Mouse (Mus musculus): ENCODE data around the gene Xrcc5. TPM values are rescaled to one million over a fixed set of nuclear protein-coding genes. Genes with fewer than 3 reads are reported as not detected.

The Xrcc5 gene
- polyA plus RNA-seq, 1 experiment from 2014 or later = 28.7 TPM

DNA sequence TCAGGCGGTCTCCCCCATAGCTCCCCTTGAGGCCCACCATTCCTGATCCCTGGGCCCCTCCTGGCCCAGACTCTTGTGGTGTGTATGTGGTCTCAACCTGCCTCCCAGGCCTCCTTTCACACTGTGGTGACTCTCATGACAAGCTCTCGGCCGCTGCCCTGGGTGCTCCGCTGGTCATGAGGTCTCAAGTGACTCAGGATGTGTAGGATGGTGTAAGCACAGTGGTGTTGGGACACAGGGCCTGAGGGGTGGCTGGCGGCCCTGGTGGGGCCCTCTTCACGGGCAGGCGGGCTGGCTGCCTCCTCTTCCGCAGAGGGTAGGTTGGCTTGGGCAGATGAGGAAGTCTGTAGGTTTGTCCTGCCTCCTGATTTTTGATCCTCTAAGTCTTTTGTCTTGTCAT, 121.3 kb downstream of the Xrcc5 start:
- 88% methylated on average over 8 of the region's 8 CpGs for WGBS
- Histone ChIP-seq H3K27ac (no peak overlapping the region), H3K4me1 (replicated peaks) (no peaks in the 10 kb centered on the region), H3K9me3 (no peaks in the 10 kb centered on the region), H3K4me3 (replicated peaks) (no peak overlapping the region), H3K36me3 (no peaks in the 10 kb centered on the region), H3K9ac (replicated peaks) (no peak overlapping the region), H3K4me2 (replicated peaks) (no peak overlapping the region), H3K27me3 (no peaks in the 10 kb centered on the region)
- ATAC-seq = no peak

DNA sequence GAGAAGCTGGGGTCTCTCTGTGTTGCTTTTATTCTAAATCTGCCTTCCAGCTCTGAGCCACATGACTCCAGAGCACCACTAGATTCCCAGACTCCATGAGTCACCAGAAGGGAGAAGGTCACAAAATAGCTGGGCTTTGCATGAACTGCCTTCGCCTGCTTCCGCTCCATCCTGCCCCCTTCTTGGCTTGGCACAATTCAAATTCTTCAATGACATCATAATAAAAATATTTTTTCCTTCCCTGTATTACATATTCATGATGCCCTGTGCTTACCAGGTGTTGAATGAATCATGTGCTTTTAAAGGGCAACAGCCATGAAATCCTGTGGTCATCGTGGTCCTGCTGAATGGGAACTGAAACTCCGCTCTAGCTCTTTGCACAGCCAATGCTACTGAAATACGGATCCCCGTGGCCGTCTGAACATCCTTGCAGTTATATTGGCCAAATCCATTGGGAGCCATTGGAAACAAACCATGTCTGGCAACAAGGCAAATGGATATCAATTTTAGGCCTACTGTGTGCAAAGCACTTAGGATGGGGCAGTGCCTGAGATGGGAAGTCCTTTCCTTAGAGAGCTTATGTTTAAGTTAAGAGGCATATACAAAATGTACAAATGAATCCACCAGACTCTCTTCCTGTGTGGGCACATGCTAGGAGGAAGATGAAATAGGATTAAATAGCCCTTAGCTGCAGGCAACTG, 122.0 kb downstream of the Xrcc5 start:
- Histone ChIP-seq H3K9ac (replicated peaks) (no peak overlapping the region), H3K4me1 (replicated peaks) (no peaks in the 10 kb centered on the region), H3K9me3 (no peaks in the 10 kb centered on the region), H3K36me3 (no peaks in the 10 kb centered on the region), H3K27ac (no peak overlapping the region), H3K27me3 (no peaks in the 10 kb centered on the region), H3K4me2 (replicated peaks) (no peak overlapping the region), H3K4me3 (replicated peaks) (no peak overlapping the region)
- no peak for ATAC-seq
- 91% methylated on average over 7 of the region's 7 CpGs for WGBS

DNA sequence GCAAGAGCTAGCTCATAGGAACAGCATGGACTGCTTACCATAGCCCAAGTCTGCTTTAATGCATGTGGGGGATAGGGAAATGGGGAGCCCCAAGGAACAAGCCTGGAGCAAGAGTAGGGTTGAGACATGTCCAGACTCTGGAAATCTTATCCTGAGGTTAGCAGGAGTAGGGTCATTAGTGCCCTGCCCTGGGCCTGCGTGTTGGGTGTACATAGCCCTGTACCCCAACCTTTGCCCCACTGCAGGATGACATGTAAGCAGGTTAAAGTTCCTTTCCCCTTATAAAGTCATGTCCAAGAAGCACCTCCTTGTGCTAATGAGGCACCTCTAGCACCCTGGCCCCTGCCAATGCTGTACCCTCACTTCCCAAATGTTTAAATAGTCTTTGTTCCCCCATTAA, 125.4 kb downstream of the Xrcc5 start:
- Histone ChIP-seq H3K27me3 (no peaks in the 10 kb centered on the region), H3K9me3 (no peaks in the 10 kb centered on the region), H3K4me1 (replicated peaks) (no peaks in the 10 kb centered on the region), H3K9ac (replicated peaks) (no peak overlapping the region), H3K4me3 (replicated peaks) (no peak overlapping the region), H3K27ac (no peak overlapping the region), H3K36me3 (no peaks in the 10 kb centered on the region), H3K4me2 (replicated peaks) (no peak overlapping the region)
- WGBS = 89% methylated on average over 1 of the region's 1 CpGs
- ATAC-seq = no peak

DNA sequence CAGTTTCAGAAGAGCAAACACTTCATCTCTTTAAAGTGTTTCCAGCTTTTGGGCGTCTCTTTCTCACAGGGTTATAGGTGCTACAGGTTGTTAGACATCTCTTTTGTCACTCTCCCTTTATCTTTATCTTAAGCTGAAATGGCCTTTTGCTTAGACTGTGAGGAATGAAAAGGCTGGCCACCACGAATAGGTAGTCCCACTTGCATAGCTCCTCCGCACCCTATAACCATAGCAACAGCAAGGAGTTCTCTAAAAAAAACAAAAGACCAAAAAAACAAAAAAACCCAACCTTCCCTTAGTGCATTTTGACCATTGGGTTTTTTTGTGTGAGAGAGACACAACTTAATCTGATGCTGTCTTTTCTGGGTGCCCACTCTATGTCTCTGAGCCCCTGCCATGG, 127.3 kb downstream of the Xrcc5 start:
- ATAC-seq = no peak
- 44% methylated on average over 3 of the region's 3 CpGs for WGBS
- Histone ChIP-seq H3K4me1 (replicated peaks) (no peaks in the 10 kb centered on the region), H3K4me2 (replicated peaks) (no peak overlapping the region), H3K27me3 (no peaks in the 10 kb centered on the region), H3K9ac (replicated peaks) (no peak overlapping the region), H3K27ac (no peak overlapping the region), H3K36me3 (no peaks in the 10 kb centered on the region), H3K4me3 (replicated peaks) (no peak overlapping the region), H3K9me3 (no peaks in the 10 kb centered on the region)

DNA sequence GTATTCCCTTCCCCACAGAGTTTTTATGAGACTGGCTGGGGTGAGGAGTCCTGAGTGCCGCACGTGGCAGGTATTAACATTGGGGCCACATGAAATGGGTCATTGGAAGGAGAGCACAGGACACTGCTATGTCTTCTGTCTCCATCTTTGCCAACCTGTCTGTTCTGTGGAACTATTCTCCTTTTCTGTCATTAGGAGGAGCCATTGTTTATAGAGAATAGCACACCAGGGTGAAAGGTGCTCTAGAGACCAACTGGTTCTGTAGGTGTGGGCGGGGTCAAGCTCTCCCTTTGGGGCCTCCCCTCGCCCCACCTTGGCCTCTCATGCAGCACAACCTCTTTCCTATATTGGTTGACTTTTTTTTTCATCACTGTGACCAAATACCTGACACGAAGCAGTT, 129.7 kb downstream of the Xrcc5 start:
- Histone ChIP-seq H3K4me3 (replicated peaks) (no peak overlapping the region), H3K36me3 (no peaks in the 10 kb centered on the region), H3K4me1 (replicated peaks) (no peaks in the 10 kb centered on the region), H3K9ac (replicated peaks) (no peak overlapping the region), H3K4me2 (replicated peaks) (no peak overlapping the region), H3K27ac (no peak overlapping the region), H3K27me3 (no peaks in the 10 kb centered on the region), H3K9me3 (no peaks in the 10 kb centered on the region)
- 76% methylated on average over 5 of the region's 5 CpGs for WGBS
- no peak for ATAC-seq

DNA sequence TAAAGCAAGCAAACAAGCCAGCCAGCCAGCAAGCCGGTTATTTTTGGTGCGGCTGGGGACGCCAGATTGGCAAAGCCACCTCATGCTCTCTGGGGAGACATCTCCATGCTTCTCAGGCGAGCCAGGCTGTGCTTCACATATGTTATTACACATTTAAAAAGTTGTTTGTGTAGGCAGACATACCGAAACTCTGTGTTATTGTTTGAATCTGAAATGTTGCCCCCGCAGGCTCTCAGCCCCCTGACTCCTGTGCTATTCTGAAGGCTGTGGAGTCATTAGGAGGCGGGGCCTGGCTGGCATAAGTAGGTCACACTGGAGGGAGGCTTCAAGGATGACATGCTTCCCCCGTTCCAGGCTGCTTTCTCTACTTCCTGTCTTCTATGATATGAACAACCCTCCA, 131.9 kb downstream of the Xrcc5 start:
- no peak overlapping the region for H3K27ac ChIP-seq
- H3K4me3 ChIP-seq (replicated peaks) = no peak overlapping the region
- 76% methylated on average over 8 of the region's 8 CpGs for WGBS
- no peaks in the 10 kb centered on the region for H3K27me3 ChIP-seq
- no peak overlapping the region for H3K9ac ChIP-seq (replicated peaks)
- no peak overlapping the region for H3K4me2 ChIP-seq (replicated peaks)
- no peak for ATAC-seq
- H3K9me3 ChIP-seq = no peaks in the 10 kb centered on the region
- no peaks in the 10 kb centered on the region for H3K36me3 ChIP-seq
- no peaks in the 10 kb centered on the region for H3K4me1 ChIP-seq (replicated peaks)

DNA sequence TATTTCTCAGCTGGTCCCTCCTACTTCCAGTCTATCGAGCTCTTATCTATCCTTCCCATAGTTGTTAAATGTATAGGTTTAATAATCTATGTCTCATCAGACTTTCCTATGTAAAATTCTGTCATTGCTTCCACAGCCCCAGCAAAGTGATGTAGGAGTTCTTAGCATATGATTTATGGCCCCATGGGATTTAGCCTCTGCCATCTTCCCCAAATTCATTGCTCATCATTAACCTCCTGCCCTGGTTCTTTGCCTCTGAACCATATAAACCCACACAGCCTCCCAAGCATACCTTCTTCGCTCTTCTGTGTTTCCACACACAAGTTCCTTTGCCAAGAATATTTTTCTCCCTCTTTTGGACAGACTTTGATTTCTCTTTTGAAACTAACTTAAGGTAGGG, 135.5 kb downstream of the Xrcc5 start:
- Histone ChIP-seq H3K4me2 (replicated peaks) (no peak overlapping the region), H3K4me1 (replicated peaks) (no peaks in the 10 kb centered on the region), H3K9ac (replicated peaks) (no peak overlapping the region), H3K27ac (no peak overlapping the region), H3K36me3 (no peaks in the 10 kb centered on the region), H3K27me3 (no peaks in the 10 kb centered on the region), H3K4me3 (replicated peaks) (no peak overlapping the region), H3K9me3 (no peaks in the 10 kb centered on the region)
- ATAC-seq = no peak
- 90% methylated on average over 2 of the region's 2 CpGs for WGBS

Other genes with a start within 250 kb of the Xrcc5 start
- 1.4 and 1.8 TPM in 2 replicates for gene Mreg, start 95.1 kb upstream of the Xrcc5 start, polyA plus RNA-seq (2015; fragmentation: Nextera tagmentation; extraction: Ambion mirVana)
- 8.7 and 10.2 TPM in 2 replicates for gene Pecr, start 23.1 kb upstream of the Xrcc5 start, polyA plus RNA-seq (2015; fragmentation: Nextera tagmentation; extraction: Ambion mirVana)
- 36.1 and 39.7 TPM in 2 replicates for gene Tmem169, start 23.1 kb upstream of the Xrcc5 start, polyA plus RNA-seq (2015; fragmentation: Nextera tagmentation; extraction: Ambion mirVana)
- 2.5 and 2.7 TPM in 2 replicates for gene March4, start 229.5 kb downstream of the Xrcc5 start, polyA plus RNA-seq (2015; fragmentation: Nextera tagmentation; extraction: Ambion mirVana)

Measured in midbrain, embryonic 13.5 days (tissue).